Mouse (Mus musculus) heart, adult 2 months (tissue): ENCODE data around the gene Slc2a13.
A peak's percentile ranks its signal among the peaks of the same experiment; 100 is the strongest.

Experiments
- CTCF ChIP-seq: fragments of 200-600 bp; IDR thresholded peaks from 2 replicates; pipeline ENCODE4 v1.8.1; 2022; ENCODE audit warnings: antibody characterized with exemption, mild to moderate bottlenecking, moderate library complexity
- POLR2A ChIP-seq: fragments of 200-500 bp; IDR thresholded peaks from 2 replicates; pipeline ENCODE4 v1.6.1; 2011; ENCODE audit warnings: mild to moderate bottlenecking, low read depth, low read length, control low read depth; ENCODE audit not compliant: insufficient read depth

- TF ChIP-seq CTCF (peak; percentile 66), POLR2A (no peak)
These were observed 268.7 kb downstream of the Slc2a13 start for GRCm38 (mm10) chr15:91304296-91304852.
